Mouse (Mus musculus): ENCODE measurements around the gene Zfp384.

GRCm38 (mm10) chr6:124993876-124994275 is 15.1 kb upstream of the Zfp384 start:
- no peak for TF ChIP-seq CTCF (IDR thresholded peaks at IDR 0.05; ENCODE audit: extremely low read depth, insufficient read depth, insufficient read length, insufficient replicate concordance)
- no peak for TF ChIP-seq POLR2A (IDR thresholded peaks at IDR 0.05; ENCODE audit: low read depth, low read length)

All from spleen, adult 2 months (tissue).